Mouse (Mus musculus): ENCODE data around the gene Ost4. TPM values are rescaled to one million over a fixed set of nuclear protein-coding genes. Genes with fewer than 3 reads are reported as not detected.

Gene Ost4
- polyA plus RNA-seq, 1 experiment from 2014 or later: 388 TPM

DNA sequence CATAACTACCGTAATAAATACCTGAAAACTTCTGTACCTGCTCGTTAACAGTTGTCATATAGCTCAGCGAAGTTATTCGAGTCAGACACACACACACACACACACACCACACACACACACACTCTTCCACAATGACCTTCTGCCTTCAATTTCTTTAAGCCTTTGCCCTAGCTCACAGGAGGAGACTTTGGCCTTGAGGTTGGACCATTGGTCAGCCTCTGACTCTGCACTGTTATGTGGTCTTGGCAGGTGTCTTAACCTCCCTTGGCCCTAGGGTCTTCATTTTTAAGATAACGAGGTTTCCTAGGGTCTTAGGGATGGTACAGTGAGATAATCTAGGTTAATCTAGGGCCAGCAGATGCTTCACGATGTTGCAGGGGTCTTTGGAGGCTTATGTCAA, 36.8 kb upstream of the Ost4 start:
- Histone ChIP-seq H3K4me1 (replicated peaks) (peaks cover 11% of the 10 kb centered on the region), H3K27me3 (replicated peaks) (peaks cover 16% of the 10 kb centered on the region), H3K4me2 (peak overlapping the region; percentile 89; the same call in 1 of the 2 replicates), H3K36me3 (no peaks in the 10 kb centered on the region), H3K9me3 (replicated peaks) (no peaks in the 10 kb centered on the region), H3K4me3 (no peak overlapping the region), H3K9ac (no peak overlapping the region), H3K27ac (ENCODE audit: poor library complexity, severe bottlenecking) (no peak overlapping the region)
- no peak for ATAC-seq (ENCODE audit: insufficient number of reproducible peaks, low FRiP score)
- 80% methylated on average over 6 of the region's 6 CpGs for WGBS

DNA sequence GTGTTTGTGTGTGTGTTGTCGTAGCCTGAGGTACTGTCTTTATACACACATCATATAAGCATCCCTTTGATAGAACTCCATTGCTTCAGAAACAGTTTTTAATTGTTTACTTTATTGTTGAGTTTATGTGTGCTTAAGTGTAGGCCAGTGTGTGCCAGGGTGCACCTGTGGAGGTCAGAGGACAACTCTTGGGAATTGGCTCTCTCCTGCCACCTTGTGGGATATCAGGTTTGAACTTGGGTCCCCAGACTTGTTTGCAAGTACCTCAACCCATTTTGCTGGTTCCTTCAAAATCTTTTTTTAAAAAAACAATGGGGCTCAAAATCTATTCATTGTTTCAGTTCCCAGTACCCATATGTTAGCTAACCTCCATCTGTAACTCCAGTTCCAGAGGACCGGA, 35.4 kb upstream of the Ost4 start:
- 0 out of 2 replicates have a peak, but pooled peaks cover 8% of the 10 kb centered on the region for H3K4me1 ChIP-seq (replicated peaks)
- H3K9ac ChIP-seq: no peak overlapping the region
- no peaks in the 10 kb centered on the region for H3K9me3 ChIP-seq (replicated peaks)
- 85% methylated on average over 2 of the region's 2 CpGs for WGBS
- ATAC-seq (ENCODE audit: insufficient number of reproducible peaks, low FRiP score): no peak
- no peak overlapping the region for H3K4me3 ChIP-seq
- no peak overlapping the region for H3K4me2 ChIP-seq
- no peaks in the 10 kb centered on the region for H3K36me3 ChIP-seq
- peaks cover 16% of the 10 kb centered on the region for H3K27me3 ChIP-seq (replicated peaks)
- H3K27ac ChIP-seq (ENCODE audit: poor library complexity, severe bottlenecking): no peak overlapping the region

DNA sequence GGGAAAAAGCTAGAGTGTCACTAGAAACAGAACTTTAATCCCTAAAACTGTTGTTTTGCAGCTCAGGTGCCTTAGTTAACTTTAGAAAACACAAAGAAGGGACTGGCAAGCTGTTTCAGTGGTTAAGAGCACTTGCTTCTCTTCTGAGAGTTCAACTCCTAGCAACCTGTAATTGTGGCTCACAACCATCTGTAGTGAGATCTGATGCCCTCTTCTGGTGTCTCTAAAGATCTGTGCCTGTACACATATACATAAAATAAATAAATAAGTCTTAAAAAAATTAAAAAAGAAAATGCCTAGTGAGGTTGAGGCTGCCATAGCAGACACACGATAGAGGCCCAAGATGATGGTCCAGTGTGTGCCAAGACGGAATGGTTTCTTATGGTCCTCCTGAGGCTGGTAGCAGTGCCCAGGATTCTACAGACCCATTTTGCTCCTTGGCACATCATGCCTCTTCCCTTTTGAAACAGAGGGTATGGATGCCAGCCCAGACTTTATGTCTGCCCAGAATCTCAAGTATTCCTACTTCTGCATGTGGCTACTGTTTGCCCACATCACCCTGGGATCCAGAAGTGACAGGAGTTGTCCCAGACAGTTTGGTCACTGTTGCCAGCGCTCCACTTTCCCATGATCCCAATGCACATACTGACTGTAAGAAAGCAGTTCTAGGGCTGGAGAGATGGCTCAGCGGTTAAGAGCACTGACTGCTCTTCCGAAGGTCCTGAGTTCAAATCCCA, 27.3 kb upstream of the Ost4 start:
- WGBS: 83% methylated on average over 5 of the region's 5 CpGs
- Histone ChIP-seq H3K4me1 (replicated peaks) (peaks cover 16% of the 10 kb centered on the region), H3K4me2 (no peak overlapping the region), H3K27ac (ENCODE audit: poor library complexity, severe bottlenecking) (no peak overlapping the region), H3K4me3 (no peak overlapping the region), H3K9me3 (replicated peaks) (no peaks in the 10 kb centered on the region), H3K27me3 (replicated peaks) (no peaks in the 10 kb centered on the region; the same call in 1 of the 2 replicates), H3K9ac (no peak overlapping the region), H3K36me3 (no peaks in the 10 kb centered on the region)
- no peak for ATAC-seq (ENCODE audit: insufficient number of reproducible peaks, low FRiP score)

DNA sequence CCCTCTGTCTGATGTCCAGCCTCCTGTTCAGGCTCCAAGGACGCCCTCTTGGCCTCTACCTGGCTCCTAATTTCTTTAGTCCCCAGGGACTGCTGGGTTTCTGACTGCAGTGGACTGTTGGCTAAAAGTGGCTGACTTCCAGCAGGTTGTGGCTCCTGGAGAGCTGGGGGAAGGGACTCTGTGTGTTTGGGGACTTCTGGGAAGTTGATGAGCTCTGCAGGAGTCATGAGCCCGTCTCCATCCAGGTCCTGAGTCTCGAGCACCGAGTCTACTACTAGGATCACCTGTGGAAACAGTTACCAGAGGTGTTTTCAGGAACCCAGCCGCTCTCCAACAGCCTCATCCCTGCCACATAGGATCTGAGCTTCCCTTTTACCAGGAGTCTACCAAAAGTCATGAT, 26.1 kb upstream of the Ost4 start:
- H3K4me1 ChIP-seq (replicated peaks): peaks cover 16% of the 10 kb centered on the region
- no peak overlapping the region for H3K9ac ChIP-seq
- H3K9me3 ChIP-seq (replicated peaks): no peaks in the 10 kb centered on the region
- H3K27me3 ChIP-seq (replicated peaks): 0 out of 2 replicates have a peak, but pooled peaks cover 4% of the 10 kb centered on the region
- no peak overlapping the region for H3K4me2 ChIP-seq
- H3K4me3 ChIP-seq: no peak overlapping the region
- no peaks in the 10 kb centered on the region for H3K36me3 ChIP-seq
- 59% methylated on average over 5 of the region's 5 CpGs for WGBS
- no peak overlapping the region for H3K27ac ChIP-seq (ENCODE audit: poor library complexity, severe bottlenecking)
- ATAC-seq (ENCODE audit: insufficient number of reproducible peaks, low FRiP score): no peak

DNA sequence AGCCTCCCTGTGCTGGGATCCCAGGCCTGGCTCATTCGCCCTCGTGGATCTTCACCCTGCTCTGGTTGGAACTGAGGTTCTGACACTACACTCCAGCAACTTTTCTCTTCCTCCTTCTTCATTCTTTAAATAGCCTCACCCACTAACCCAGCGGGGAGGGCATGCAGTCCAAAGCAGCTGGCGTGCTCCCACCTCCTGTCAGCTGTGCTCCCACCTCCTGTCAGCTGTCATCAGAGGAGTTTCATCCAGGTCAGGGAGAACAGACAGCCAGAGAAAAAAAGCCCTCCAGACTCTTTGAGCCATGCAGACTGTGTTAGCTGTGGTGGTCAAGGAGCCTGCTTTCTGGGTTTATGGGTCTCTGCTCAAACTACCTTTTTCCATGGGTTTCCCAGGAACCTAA, 23.8 kb upstream of the Ost4 start:
- H3K4me3 ChIP-seq: no peak overlapping the region
- H3K27ac ChIP-seq (ENCODE audit: poor library complexity, severe bottlenecking): no peak overlapping the region
- H3K9ac ChIP-seq: peak overlapping the region; percentile 5; the same call in 1 of the 2 replicates
- peaks cover 16% of the 10 kb centered on the region for H3K4me1 ChIP-seq (replicated peaks)
- no peak for ATAC-seq (ENCODE audit: insufficient number of reproducible peaks, low FRiP score)
- 0 out of 2 replicates have a peak, but pooled peaks cover 4% of the 10 kb centered on the region for H3K27me3 ChIP-seq (replicated peaks)
- WGBS: 58% methylated on average over 4 of the region's 4 CpGs
- no peaks in the 10 kb centered on the region for H3K9me3 ChIP-seq (replicated peaks)
- no peaks in the 10 kb centered on the region for H3K36me3 ChIP-seq
- H3K4me2 ChIP-seq: no peak overlapping the region

DNA sequence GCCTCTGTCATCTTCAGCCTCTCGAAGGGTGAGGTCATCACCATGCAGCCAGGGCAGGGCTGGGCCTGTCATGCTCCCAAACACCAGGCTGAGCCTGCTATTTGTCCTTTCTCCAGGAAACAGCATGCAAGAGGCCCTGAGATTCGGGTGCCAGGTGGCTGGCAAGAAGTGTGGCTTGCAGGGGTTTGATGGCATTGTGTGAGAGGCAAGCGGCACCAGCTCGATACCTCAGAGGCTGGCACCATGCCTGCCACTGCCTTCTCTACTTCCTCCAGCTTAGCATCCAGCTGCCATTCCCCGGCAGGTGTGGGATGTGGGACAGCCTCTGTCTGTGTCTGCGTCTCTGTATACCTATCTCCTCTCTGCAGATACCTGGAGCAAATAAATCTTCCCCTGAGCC, 23.3 kb upstream of the Ost4 start:
- Histone ChIP-seq H3K27ac (ENCODE audit: poor library complexity, severe bottlenecking) (no peak overlapping the region), H3K27me3 (replicated peaks) (0 out of 2 replicates have a peak, but pooled peaks cover 4% of the 10 kb centered on the region), H3K9me3 (replicated peaks) (no peaks in the 10 kb centered on the region), H3K4me2 (no peak overlapping the region), H3K36me3 (no peaks in the 10 kb centered on the region), H3K4me3 (no peak overlapping the region), H3K9ac (no peak overlapping the region), H3K4me1 (replicated peaks) (peaks cover 16% of the 10 kb centered on the region)
- WGBS: 74% methylated on average over 6 of the region's 6 CpGs
- ATAC-seq (ENCODE audit: insufficient number of reproducible peaks, low FRiP score): no peak

DNA sequence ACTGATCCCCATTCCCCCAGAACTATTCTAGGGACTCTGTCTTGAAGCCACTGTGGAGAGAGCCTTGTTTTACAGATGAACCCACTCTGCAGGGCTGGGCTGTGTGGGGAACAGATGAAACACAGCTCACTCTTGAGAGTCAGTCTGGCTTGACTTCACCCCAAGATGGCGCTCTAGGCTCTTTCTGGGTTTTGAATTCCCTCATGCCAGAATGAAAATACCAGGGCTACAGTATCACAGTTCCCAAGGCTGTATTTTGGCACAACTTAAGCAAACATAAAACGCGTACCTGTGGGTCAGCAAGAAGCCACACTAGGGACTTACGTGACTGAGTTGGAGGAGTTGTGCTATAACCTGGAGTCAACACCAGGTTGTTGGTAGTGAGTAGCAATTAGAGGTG, 22.5 kb upstream of the Ost4 start:
- WGBS: 48% methylated on average over 4 of the region's 4 CpGs
- ATAC-seq (ENCODE audit: insufficient number of reproducible peaks, low FRiP score): no peak
- no peak overlapping the region for H3K27ac ChIP-seq (ENCODE audit: poor library complexity, severe bottlenecking)
- H3K4me1 ChIP-seq (replicated peaks): peaks cover 16% of the 10 kb centered on the region
- no peak overlapping the region for H3K4me3 ChIP-seq
- H3K9me3 ChIP-seq (replicated peaks): no peaks in the 10 kb centered on the region
- no peak overlapping the region for H3K4me2 ChIP-seq
- no peaks in the 10 kb centered on the region for H3K36me3 ChIP-seq
- H3K27me3 ChIP-seq (replicated peaks): 0 out of 2 replicates have a peak, but pooled peaks cover 5% of the 10 kb centered on the region
- no peak overlapping the region for H3K9ac ChIP-seq

DNA sequence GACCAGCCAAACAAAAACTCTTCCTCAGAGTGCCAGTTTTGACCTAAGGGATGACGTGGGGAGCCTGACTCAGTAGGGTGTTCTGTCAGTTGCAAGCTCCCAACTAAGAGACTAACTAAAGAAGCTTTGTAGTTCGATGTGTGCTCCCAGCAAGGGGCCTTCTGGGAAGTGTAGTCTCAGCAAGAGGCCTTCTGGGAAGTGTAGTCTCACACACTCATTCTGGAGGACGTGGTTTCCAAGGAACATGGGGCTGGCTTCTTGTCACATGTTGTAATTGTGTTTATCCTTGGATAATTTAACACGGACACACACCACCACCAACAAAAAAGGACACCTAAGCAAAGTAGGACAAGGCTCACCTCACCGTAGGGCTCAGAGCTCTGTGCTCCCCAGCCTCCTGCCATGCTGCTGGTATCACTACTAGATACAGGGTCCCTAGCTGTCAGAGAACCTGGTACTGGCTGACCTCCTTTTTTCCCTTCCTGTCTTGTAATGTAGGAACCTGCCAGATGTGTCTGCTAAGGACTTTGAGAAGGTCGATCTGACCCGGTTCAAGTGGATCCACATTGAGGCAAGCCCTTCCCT, 20.4 kb upstream of the Ost4 start:
- peak overlapping the region; percentile 52 for H3K4me2 ChIP-seq
- H3K36me3 ChIP-seq: no peaks in the 10 kb centered on the region
- no peak for ATAC-seq (ENCODE audit: insufficient number of reproducible peaks, low FRiP score)
- H3K27me3 ChIP-seq (replicated peaks): 0 out of 2 replicates have a peak, but pooled peaks cover 12% of the 10 kb centered on the region
- 38% methylated on average over 7 of the region's 7 CpGs for WGBS
- H3K27ac ChIP-seq (ENCODE audit: poor library complexity, severe bottlenecking): no peak overlapping the region
- no peak overlapping the region for H3K9ac ChIP-seq
- H3K4me3 ChIP-seq: no peak overlapping the region
- peaks cover 18% of the 10 kb centered on the region for H3K4me1 ChIP-seq (replicated peaks)
- no peaks in the 10 kb centered on the region for H3K9me3 ChIP-seq (replicated peaks)

DNA sequence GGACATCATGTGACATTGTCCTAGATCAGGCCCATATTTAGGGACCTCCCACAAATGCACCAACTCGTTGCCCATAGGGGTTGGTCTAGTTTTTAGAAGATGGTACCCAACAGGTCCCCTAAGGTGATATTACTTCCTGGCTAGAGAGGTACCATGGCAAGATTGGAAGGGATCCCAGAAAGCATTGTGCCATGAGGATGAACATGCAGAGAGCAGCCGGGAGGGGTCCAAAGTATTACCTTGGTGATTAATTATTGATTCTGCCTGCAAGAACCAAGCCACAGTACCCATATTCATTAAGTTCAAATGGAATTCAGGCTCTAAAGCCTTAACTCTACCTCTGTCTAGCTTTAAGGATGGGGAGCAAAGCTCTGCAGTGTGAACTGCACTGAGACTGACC, 18.5 kb upstream of the Ost4 start:
- Histone ChIP-seq H3K27me3 (replicated peaks) (0 out of 2 replicates have a peak, but pooled peaks cover 12% of the 10 kb centered on the region), H3K27ac (ENCODE audit: poor library complexity, severe bottlenecking) (no peak overlapping the region), H3K4me1 (replicated peaks) (peaks cover 29% of the 10 kb centered on the region), H3K4me3 (no peak overlapping the region), H3K9me3 (replicated peaks) (no peaks in the 10 kb centered on the region), H3K4me2 (no peak overlapping the region), H3K9ac (no peak overlapping the region), H3K36me3 (no peaks in the 10 kb centered on the region; the same call in 1 of the 2 replicates)
- no peak for ATAC-seq (ENCODE audit: insufficient number of reproducible peaks, low FRiP score)
- WGBS: 82% methylated on average over 2 of the region's 2 CpGs

DNA sequence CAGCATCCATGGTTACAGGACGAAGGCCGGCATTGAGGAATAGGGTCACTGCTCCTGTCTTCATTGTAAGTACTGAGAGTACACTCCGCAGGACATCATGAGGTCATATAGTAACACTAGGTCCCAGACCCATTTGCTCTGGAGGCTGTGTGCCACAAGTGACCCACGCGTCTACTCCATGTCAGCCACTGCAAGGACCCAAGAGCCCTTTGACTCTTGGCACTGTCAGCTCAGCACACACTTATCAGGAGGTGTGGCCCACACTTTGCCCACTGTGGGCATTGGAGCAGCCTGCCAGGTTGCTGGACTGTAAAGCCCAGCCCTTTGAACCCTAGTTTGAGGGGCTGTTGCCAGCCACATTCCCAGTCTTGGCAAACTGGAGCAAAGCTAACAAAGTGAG, 17.6 kb upstream of the Ost4 start:
- no peak overlapping the region for H3K27ac ChIP-seq (ENCODE audit: poor library complexity, severe bottlenecking)
- H3K27me3 ChIP-seq (replicated peaks): 0 out of 2 replicates have a peak, but pooled peaks cover 12% of the 10 kb centered on the region
- ATAC-seq (ENCODE audit: insufficient number of reproducible peaks, low FRiP score): no peak
- no peak overlapping the region for H3K4me2 ChIP-seq
- no peak overlapping the region for H3K4me3 ChIP-seq
- H3K9me3 ChIP-seq (replicated peaks): no peaks in the 10 kb centered on the region
- H3K9ac ChIP-seq: no peak overlapping the region
- peaks cover 29% of the 10 kb centered on the region for H3K4me1 ChIP-seq (replicated peaks)
- H3K36me3 ChIP-seq: peaks cover 8% of the 10 kb centered on the region
- WGBS: 87% methylated on average over 5 of the region's 5 CpGs

DNA sequence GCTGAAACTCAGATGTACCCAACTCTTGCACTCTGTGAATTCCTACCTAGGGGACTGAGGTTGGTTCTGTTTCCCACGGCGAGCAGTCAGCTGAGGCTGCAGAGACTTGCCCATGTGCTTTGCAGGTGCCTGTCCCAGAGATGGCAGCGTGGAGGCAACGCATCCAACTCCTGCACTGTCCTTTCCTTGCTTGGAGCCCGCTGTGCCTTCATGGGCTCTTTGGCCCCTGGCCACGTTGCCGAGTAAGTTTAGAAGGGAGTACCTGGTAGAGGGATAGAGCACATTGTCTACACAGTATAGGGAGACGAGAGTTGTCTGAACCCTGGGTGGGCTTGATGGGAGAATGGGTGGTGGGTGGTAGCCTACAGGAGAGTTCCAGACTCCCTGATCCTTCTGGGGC, 17.0 kb upstream of the Ost4 start:
- WGBS: 83% methylated on average over 8 of the region's 8 CpGs
- Histone ChIP-seq H3K9me3 (replicated peaks) (no peaks in the 10 kb centered on the region), H3K36me3 (peaks cover 14% of the 10 kb centered on the region), H3K9ac (no peak overlapping the region), H3K4me2 (no peak overlapping the region), H3K27ac (ENCODE audit: poor library complexity, severe bottlenecking) (no peak overlapping the region), H3K4me1 (replicated peaks) (peaks cover 35% of the 10 kb centered on the region), H3K4me3 (no peak overlapping the region), H3K27me3 (replicated peaks) (0 out of 2 replicates have a peak, but pooled peaks cover 12% of the 10 kb centered on the region)
- ATAC-seq (ENCODE audit: insufficient number of reproducible peaks, low FRiP score): no peak

Data from heart, embryonic 12.5 days (tissue).